Mouse (Mus musculus) heart, adult 2 months (tissue): ENCODE results near the gene Fcrlb. TPM values are rescaled to one million over a fixed set of nuclear protein-coding genes. Genes with fewer than 3 reads are reported as not detected.

ENCODE experiments used
- DNase-seq, 2 experiments: peaks; one replicate each; pipeline ENCODE4 v3.0.0; 2021
- H3K27ac ChIP-seq: fragments of 200-600 bp; 2 replicates; pipeline ENCODE4 v1.8.1; 2022
- H3K27me3 ChIP-seq: fragments of 200-500 bp; 2 replicates; pipeline ENCODE4 v1.6.1; 2012; ENCODE audit warnings: mild to moderate bottlenecking, low read length, inconsistent platforms, mixed read lengths; ENCODE audit not compliant: control insufficient read depth, insufficient read depth
- H3K36me3 ChIP-seq: fragments of 200-500 bp; 2 replicates; pipeline ENCODE4 v1.6.1; 2012; ENCODE audit warnings: low read length, inconsistent platforms; ENCODE audit not compliant: control insufficient read depth, insufficient read depth
- H3K4me1 ChIP-seq: fragments of 200-500 bp; 2 replicates; pipeline ENCODE4 v1.6.1; 2011; ENCODE audit warnings: low read length; ENCODE audit not compliant: control insufficient read depth, insufficient read depth
- H3K4me3 ChIP-seq: fragments of 200-600 bp; 2 replicates; pipeline ENCODE4 v1.8.1; 2022
- H3K79me2 ChIP-seq: fragments of 200-500 bp; replicated peaks from 2 replicates; pipeline ENCODE4 v1.6.1; 2012; ENCODE audit warnings: mild to moderate bottlenecking, inconsistent platforms, low read length, moderate library complexity, mixed read lengths; ENCODE audit not compliant: control insufficient read depth, insufficient read depth
- H3K9ac ChIP-seq: fragments of 200-500 bp; 2 replicates; pipeline ENCODE4 v1.6.1; 2012; ENCODE audit warnings: low read depth, mild to moderate bottlenecking, control low read depth, inconsistent platforms, low read length, mixed read lengths
- CTCF ChIP-seq: fragments of 200-600 bp; IDR thresholded peaks from 2 replicates; pipeline ENCODE4 v1.8.1; 2022; ENCODE audit warnings: antibody characterized with exemption, mild to moderate bottlenecking, moderate library complexity
- EP300 ChIP-seq: fragments of 200-500 bp; IDR thresholded peaks from 2 replicates; pipeline ENCODE4 v1.6.1; 2011; ENCODE audit warnings: low read depth, low read length, control low read depth; ENCODE audit not compliant: insufficient read depth
- POLR2A ChIP-seq: fragments of 200-500 bp; IDR thresholded peaks from 2 replicates; pipeline ENCODE4 v1.6.1; 2011; ENCODE audit warnings: mild to moderate bottlenecking, low read depth, low read length, control low read depth; ENCODE audit not compliant: insufficient read depth
- WGBS: fragments of 180-500 bp; shearing (Covaris S2); methylation state at CpG from one replicate; pipeline ENCODE4 v1.1.7; 2018; 5-methylcytosine and 5-hydroxymethylcytosine counted together
- intact Hi-C: fragments of 180-260 bp; cut with DNase I; formaldehyde crosslinking; loops from one replicate; pipeline ENCODE4 v1.15.1; 2025
- polyA plus RNA-seq: library from polyadenylated mRNA; depleted of rRNA; stranded (reverse); fragments of >200 nt; gene quantifications from 2 replicates; pipeline ENCODE4 v1.2.3, GENCODE M21; 2012
- total RNA-seq, 2 experiments: library from RNA; stranded (reverse); gene quantifications; 2 replicates each; pipeline ENCODE4 v1.2.3; 2021

Gene Fcrlb
- total and polyA plus RNA-seq, 3 experiments: not detected

- H3K4me1 ChIP-seq: no peaks in the 10 kb centered on the region; the same call in 1 of the 2 replicates
- TF ChIP-seq POLR2A (no peak), CTCF (peak; percentile 83), EP300 (no peak)
- H3K27ac ChIP-seq: no peak overlapping the region
- 61% methylated on average over 9 of the region's 9 CpGs for WGBS
- H3K27me3 ChIP-seq: 0 out of 2 replicates have a peak, but pooled peaks cover 1% of the 10 kb centered on the region
- H3K4me3 ChIP-seq: no peak overlapping the region
- H3K79me2 ChIP-seq: no peaks in the 10 kb centered on the region
- intact Hi-C loops: no loop called here
- no peak for DNase-seq
- no peak overlapping the region for H3K9ac ChIP-seq
- H3K36me3 ChIP-seq: no peaks in the 10 kb centered on the region
These were observed 17.8 kb downstream of the Fcrlb start for GRCm38 (mm10) chr1:170894603-170895602.

DNA sequence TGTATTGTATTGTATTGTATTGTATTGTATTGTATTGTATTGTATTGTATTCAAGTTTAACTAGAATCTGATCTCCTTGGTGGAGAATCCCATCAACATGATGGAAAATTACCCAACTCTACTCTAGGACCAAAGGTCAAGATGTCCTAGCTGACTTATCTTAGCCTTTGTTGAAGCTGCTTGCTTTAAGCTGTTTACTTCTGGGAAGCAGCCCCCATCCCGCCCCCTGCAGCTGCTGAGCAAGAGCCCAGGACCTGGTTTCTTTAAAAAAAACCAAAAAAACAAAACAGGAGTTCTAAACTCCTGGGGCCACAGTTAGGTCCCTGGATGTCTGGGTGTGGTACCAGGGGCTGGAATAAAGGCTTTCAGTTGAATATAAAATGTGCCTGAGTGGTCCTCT lies 20.5 kb downstream of the Fcrlb start:
- Histone ChIP-seq H3K4me3 (no peak overlapping the region), H3K27ac (no peak overlapping the region), H3K4me1 (no peaks in the 10 kb centered on the region; the same call in 1 of the 2 replicates), H3K79me2 (no peaks in the 10 kb centered on the region), H3K36me3 (no peaks in the 10 kb centered on the region), H3K27me3 (no peaks in the 10 kb centered on the region), H3K9ac (no peak overlapping the region)
- TF ChIP-seq CTCF (no peak), POLR2A (no peak), EP300 (no peak)
- 71% methylated on average over 1 of the region's 1 CpGs for WGBS
- DNase-seq: no peak
- intact Hi-C loops: no loop called here

DNA sequence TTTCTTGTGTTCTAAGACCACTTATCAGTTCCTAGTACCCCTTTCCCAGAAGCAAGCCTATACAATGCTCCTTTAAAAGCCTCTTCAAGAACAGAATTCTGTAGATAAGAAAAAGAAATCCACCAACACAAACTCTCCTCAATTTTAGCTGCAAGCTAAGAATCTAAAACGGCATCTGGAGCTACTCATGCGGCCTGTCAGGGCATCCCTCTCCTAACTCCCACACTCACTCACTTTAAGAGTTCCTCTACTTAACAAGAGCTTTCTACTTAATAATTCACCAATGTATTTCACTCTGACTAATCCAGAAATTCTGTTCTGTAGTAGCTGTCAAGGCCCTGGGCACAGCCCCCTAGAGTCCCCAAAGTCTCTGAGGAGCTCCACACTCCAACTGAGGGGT lies 21.1 kb downstream of the Fcrlb start:
- WGBS: 62% methylated on average over 2 of the region's 2 CpGs
- H3K36me3 ChIP-seq: no peaks in the 10 kb centered on the region
- no peaks in the 10 kb centered on the region for H3K79me2 ChIP-seq
- H3K4me1 ChIP-seq: no peaks in the 10 kb centered on the region; the same call in 1 of the 2 replicates
- no peak overlapping the region for H3K9ac ChIP-seq
- DNase-seq: no peak
- no peaks in the 10 kb centered on the region for H3K27me3 ChIP-seq
- TF ChIP-seq EP300 (no peak), POLR2A (no peak), CTCF (no peak)
- no peak overlapping the region for H3K4me3 ChIP-seq
- H3K27ac ChIP-seq: no peak overlapping the region
- intact Hi-C loops: no loop called here

DNA sequence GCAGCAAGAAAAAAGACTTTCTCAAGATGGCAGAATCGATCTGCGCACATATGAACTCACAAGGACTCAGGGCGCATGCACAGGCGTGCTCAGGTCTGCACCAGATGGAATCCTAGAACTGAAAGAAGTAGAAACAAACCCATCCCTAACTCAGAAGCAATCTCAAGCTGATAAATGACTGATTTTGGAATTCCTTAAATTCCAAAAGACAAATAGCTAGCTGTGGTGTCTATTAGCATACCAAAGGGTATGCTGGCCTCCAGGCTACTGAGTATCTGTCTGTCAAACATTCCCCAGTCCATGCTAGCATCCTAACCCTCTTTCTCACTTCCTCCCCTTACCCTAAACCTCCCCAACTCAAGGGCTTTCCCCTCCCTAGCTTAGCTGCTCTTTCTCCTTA lies 23.4 kb downstream of the Fcrlb start:
- no peak for TF ChIP-seq CTCF
- no peak for TF ChIP-seq POLR2A
- no peak for TF ChIP-seq EP300
- H3K4me1 ChIP-seq: peaks cover 2% of the 10 kb centered on the region
- no peak overlapping the region for H3K27ac ChIP-seq
- H3K79me2 ChIP-seq: no peaks in the 10 kb centered on the region; the same call in 1 of the 2 replicates
- no peaks in the 10 kb centered on the region; the same call in 1 of the 2 replicates for H3K36me3 ChIP-seq
- DNase-seq: no peak
- no peak overlapping the region for H3K9ac ChIP-seq
- H3K4me3 ChIP-seq: no peak overlapping the region
- intact Hi-C loops: no loop called here
- H3K27me3 ChIP-seq: no peaks in the 10 kb centered on the region
- WGBS: 86% methylated on average over 4 of the region's 4 CpGs

DNA sequence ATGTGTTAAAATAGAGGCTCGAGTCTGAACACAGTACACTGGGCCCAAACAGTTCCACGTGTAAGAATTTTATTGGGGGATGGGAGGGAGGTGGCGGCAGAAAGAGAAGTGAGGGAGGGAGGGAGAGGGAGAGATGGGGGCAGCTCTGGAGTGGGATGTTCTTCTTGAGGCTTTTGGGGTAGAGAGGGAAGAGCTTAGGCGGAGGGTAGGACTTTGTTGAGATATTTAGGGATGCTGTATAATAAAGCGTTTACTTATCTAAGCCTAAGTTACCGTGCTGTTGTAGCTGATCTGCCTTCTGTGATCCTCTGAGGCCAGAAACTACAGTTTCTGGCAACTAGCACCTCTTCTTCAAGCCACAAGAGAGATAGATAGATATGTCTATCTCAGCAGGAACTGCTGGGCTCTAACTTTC lies 26.7 kb downstream of the Fcrlb start:
- no peak overlapping the region for H3K27ac ChIP-seq
- H3K4me3 ChIP-seq: no peak overlapping the region
- no peak for DNase-seq
- no peaks in the 10 kb centered on the region; the same call in 1 of the 2 replicates for H3K79me2 ChIP-seq
- 54% methylated on average over 6 of the region's 6 CpGs for WGBS
- H3K9ac ChIP-seq: no peak overlapping the region
- peaks cover 2% of the 10 kb centered on the region for H3K4me1 ChIP-seq
- intact Hi-C loops: no loop called here
- H3K36me3 ChIP-seq: no peaks in the 10 kb centered on the region; the same call in 1 of the 2 replicates
- no peaks in the 10 kb centered on the region for H3K27me3 ChIP-seq
- no peak for TF ChIP-seq POLR2A
- no peak for TF ChIP-seq EP300
- no peak for TF ChIP-seq CTCF
